Mouse (Mus musculus) erythroblast, embryonic 14.5 days (primary cell): ENCODE measurements around the gene Slc5a11.

Source experiments
- GATA1 ChIP-seq: IDR thresholded peaks from 2 replicates; pipeline ENCODE4 v1.6.1; 2012; ENCODE audit warnings: low read length, inconsistent platforms, mixed read lengths
- TAL1 ChIP-seq: IDR thresholded peaks from 3 replicates; pipeline ENCODE4 v1.6.1; 2012; ENCODE audit warnings: low read length, inconsistent platforms, mixed read lengths

GRCm38 (mm10) chr7:123189762-123190161 lies 24.8 kb upstream of the Slc5a11 start:
- no peak for TF ChIP-seq GATA1
- no peak for TF ChIP-seq TAL1
